Mouse (Mus musculus): ENCODE measurements around the gene Btbd2.

- TF ChIP-seq CTCF (IDR thresholded peaks at IDR 0.05; ENCODE audit: control insufficient read depth, insufficient read depth, insufficient replicate concordance, low read depth, low read length) = no peak
- TF ChIP-seq POLR2A (IDR thresholded peaks at IDR 0.05; ENCODE audit: control insufficient read depth, low read depth, low read length) = no peak
These were observed 18.1 kb upstream of the Btbd2 start for GRCm38 (mm10) chr10:80674851-80675404.

Data from testis, adult 2 months (tissue).